In genomic region chr7:49919494-49919893, GRCm38 (mm10) we compare ENCODE assay signal across 22 mouse cellular contexts. TPM values are rescaled to one million over a fixed set of nuclear protein-coding genes. Genes with fewer than 3 reads are reported as not detected.
"Had no signal": no experiment of that assay in that cellular context is flagged by ENCODE, and none has a peak within 500 bp of the region (broad histone marks: within the 10 kb centered on the region; RNA-seq: fewer than 3 reads in every experiment).

No protein-coding gene starts in this region.

- H3K27ac ChIP-seq: layer of hippocampus, adult 2 months; limb, embryonic 10.5 days; limb, embryonic 13.5 days; liver, embryonic 12.5 days; liver, embryonic 15.5 days; lung, embryonic 15.5 days; midbrain, embryonic 10.5 days; midbrain, embryonic 13.5 days; stomach, postnatal 0 days had no signal

- H3K9me3 ChIP-seq: limb, embryonic 10.5 days; limb, embryonic 13.5 days; liver, embryonic 15.5 days; lung, embryonic 15.5 days had no signal

- H3K4me3 ChIP-seq: layer of hippocampus, adult 2 months; limb, embryonic 10.5 days; limb, embryonic 13.5 days; liver, embryonic 12.5 days; liver, embryonic 15.5 days; lung, embryonic 15.5 days; megakaryocyte, embryonic 14.5 days; midbrain, embryonic 10.5 days; midbrain, embryonic 13.5 days had no signal

- DNase-seq: kidney, adult 8-10 months; kidney, postnatal 25 days; layer of hippocampus, adult 9-11 months; liver; lung, adult 18-20 months; lung, postnatal 10 days; lung, postnatal 36 days; thymus, adult 2 months; thymus, postnatal 14 days had no signal

- ATAC-seq: liver, embryonic 12.5 days; midbrain, embryonic 13.5 days had no signal

- H3K4me2 ChIP-seq: limb, embryonic 13.5 days; liver, embryonic 12.5 days; liver, embryonic 15.5 days; lung, embryonic 15.5 days; midbrain, embryonic 13.5 days had no signal

- H3K4me1 ChIP-seq: limb, embryonic 10.5 days; limb, embryonic 13.5 days; liver, embryonic 12.5 days; liver, embryonic 15.5 days had no signal

- H3K9ac ChIP-seq: limb, embryonic 13.5 days; liver, embryonic 12.5 days; liver, embryonic 15.5 days; lung, embryonic 15.5 days; midbrain, embryonic 13.5 days had no signal

- H3K36me3 ChIP-seq: limb, embryonic 10.5 days; limb, embryonic 13.5 days; liver, embryonic 12.5 days; liver, embryonic 15.5 days; lung, embryonic 15.5 days; midbrain, embryonic 10.5 days; midbrain, embryonic 13.5 days had no signal

RNA-seq across cellular contexts. Expression of gene Slc6a5, which starts 9.5 kb away (rescaled TPM):
- total RNA-seq: layer of hippocampus, adult 2 months had no signal
- polyA plus RNA-seq: large intestine, adult 2 months; limb, embryonic 10.5 days; liver, embryonic 12.5 days; liver, embryonic 15.5 days; midbrain, embryonic 10.5 days; small intestine, adult 2 months; stomach, embryonic 14.5 days; stomach, postnatal 0 days had no signal
